Mouse (Mus musculus) right cerebral cortex, postnatal 36 days (tissue): ENCODE results near the gene Mthfd1l.
"Not testable (repeated sequence)": the region's sequence is repeated elsewhere in the genome, so short reads cannot be mapped to it uniquely, and the experiment has no call there.

Source experiments
- DNase-seq, 2 experiments: peaks; one replicate each; pipeline ENCODE4 v3.0.0; 2022; ENCODE audit warnings: low spot score in 2 of 2, mixed read lengths in 1 of 2

Mthfd1l gene

DNA sequence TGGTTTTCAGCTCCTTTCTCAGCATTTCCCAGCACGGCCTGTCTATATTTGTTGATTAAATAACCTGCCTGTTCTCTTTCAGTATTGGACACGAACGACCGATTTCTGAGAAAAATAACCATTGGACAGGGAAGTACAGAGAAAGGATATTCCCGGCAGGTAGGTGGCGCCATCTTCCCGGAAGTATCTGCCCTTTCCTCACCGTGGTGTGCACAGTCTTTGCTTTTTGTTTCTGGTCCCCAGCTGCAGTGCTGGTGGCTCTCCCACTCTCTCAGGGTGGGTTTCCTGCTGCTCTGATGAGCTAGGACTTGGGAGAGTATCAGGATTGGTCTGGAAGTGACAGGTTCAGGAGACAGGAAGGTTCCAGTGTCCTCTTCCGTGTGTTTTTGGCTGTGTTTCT is 68.8 kb downstream of the Mthfd1l start:
- DNase-seq: no peak

DNA sequence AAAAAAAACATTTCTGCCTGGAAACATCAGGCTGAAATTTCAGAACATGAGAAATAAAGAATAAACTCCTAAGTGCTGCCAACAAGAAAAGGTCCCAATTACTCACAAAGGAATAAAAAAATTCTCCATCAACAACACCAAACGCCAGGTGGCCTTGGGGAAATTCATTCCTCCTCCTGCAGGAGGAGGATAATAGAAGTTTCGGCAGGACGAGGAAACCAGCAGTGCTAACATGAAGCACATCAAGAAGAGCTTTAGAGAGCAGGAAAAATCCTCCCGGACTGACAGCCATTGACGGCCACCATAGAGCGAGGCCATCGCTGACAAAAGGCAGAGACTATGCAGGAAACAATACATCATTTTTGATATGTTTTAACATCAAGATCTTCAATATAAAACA is 71.5 kb downstream of the Mthfd1l start:
- no peak for DNase-seq

DNA sequence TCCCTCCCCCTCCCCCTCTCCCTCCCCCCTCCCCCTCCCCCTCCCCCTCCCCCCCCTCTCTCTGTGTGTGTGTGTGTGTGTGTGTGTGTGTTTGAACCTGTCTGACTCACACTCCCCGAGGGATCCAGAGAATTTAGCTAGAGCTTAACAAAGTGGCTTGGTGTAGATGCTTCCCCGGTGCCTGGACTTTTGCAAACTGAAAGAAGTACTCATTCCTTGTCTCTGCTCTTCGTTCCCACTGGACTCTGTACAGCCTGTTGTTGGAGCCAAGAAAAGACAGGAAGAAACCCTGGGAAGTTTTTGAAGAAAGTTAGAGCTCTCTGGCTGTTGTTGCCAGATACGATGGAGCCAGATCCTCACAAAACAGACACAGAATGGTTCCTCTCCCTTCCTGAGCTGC is 73.6 kb downstream of the Mthfd1l start:
- DNase-seq: no peak

DNA sequence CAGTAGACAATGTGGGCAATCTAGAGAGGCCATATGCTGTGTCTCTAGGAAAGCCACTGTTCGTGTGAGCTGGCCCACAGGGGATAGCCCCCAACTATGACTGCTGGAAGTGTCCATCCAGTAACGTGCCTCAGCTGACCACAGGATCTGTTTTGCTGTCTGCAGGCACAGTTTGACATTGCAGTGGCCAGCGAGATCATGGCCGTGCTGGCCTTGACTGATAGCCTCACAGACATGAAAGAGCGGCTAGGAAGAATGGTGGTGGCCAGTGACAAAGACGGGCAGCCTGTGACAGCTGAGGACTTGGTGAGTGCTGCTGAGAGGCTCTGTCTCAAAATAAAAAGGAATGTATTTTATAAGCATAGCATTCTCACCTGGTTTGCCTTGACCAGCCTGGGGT is 74.7 kb downstream of the Mthfd1l start:
- no peak for DNase-seq

DNA sequence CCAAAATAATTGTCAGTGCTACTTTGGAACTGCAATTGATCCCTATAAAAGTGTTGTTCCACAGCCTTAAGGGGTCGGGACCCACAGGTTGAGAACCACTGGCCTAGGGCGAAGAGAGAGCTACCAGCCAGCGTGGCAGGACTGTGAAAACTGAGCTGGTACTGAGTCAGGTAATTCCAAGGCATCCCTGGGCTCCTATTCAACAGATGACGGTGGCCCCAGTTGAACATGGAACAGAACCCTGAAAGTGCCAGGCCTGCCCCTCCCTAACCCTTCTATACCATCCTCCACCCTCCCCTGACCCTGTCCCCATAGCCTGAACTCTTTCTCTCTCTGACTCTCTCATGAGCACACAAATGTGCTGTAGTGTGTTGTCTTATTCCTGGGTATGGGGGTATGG is 77.3 kb downstream of the Mthfd1l start:
- no peak for DNase-seq

DNA sequence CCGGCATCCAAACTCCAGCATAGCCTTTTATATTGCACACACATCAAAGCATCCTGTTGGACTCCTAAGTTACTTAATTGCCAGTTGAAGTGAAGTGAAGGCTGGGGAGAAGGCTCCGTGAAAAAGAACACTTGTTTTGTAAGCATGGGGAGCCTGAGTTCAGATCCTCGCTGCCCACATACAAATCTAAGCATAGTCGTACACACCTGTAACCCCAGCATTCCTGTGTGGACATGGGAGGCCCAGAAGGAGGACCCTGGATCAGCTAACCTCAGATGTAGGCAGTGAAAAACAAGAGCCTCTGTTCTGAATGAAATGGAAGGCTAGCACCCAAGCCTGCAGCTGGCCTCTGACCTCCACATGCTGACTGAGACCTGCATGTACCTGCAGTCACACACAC is 79.8 kb downstream of the Mthfd1l start:
- no peak for DNase-seq

DNA sequence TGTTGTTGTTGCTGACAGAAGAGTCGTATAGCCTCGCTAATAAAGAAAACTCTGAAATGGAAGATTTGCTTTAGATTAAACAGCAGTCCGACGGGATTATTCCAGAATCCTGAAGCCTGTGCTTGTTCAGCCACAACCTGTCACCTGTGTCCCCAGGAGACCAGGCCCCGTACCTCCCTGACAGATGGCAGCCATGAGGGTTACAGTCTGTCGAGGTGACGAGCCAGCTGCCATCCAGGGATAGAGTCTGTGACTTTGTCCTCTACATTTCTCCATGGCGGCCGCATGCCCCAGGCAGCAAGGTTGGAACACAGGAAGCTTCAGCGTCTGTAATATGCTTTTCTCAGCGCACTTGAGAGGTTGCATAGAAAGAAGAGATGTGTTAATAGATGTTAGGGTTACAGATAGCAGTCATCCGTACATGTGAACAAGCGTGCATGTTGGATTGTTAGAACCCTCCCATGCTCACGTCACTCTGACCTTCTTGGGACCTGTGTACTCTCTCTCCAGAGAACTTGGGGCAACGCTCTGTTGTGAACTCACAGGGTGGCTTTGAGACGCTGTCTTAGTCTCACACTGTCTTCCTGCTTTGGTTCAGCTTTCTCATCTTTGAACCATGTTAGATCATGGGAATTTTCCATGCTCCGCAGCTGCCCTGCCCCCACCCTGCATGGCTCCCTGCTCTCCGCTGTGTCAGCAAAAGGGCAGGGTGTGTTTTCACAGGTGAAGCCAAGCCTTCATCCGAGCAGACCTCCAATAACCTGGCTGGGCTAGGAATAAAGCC is 80.6 kb downstream of the Mthfd1l start:
- no peak for DNase-seq

DNA sequence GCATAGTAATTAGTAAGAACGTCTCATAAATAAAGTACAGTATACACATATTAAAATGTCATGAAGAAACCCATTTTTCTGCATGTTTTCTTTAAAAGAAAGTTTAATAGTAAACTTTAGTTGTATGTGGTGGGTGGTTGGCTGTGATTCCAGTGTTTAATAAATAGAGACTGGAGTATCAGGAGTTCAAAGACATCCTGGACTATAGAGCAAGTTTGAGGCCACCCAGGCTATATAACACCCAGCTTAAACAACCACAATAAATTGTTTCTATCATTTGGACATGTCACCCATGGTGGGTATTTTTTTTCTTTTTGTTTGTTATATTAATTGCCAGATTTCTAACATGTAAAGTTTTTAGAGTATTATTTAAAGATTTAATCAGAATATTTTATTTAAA is 81.7 kb downstream of the Mthfd1l start:
- DNase-seq: no peak

DNA sequence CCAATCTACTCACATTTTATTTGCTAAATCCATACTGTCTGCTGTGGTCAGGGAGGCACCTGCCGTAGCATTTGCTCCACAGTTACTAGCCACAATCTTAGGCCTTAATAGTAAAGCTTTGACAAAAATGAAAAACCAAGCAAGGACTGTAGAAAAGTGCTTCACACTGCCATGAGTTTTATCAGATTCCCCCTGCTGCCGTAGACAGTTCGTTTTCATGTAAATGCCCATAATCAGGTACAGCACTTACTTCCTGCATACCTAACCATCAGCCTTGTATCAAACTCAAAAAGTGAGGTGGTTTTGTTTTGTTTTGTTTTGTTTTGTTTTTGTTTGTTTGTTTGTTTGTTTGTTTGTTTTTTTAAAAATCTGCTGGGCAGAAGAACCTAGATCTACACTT is 84.5 kb downstream of the Mthfd1l start:
- DNase-seq: no peak

DNA sequence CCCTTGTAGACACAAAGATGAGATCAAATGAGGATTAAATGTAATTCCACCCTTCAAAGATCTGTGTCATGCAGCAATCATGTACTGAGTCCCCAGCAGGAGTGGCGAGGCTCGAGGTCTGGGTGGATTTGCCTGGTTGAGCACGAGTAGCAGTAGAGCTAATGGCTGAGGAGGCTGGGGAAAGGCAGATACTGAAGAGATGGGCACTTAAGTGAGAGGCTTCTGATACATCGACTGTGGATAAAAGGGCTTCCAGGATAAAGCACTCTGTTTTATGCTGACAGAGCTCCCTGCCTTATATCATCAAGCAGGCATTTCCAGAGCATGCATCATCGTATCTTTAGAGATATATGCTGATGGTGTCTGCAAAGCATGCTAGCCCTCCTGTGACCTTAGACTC is 84.9 kb downstream of the Mthfd1l start:
- DNase-seq: no peak

DNA sequence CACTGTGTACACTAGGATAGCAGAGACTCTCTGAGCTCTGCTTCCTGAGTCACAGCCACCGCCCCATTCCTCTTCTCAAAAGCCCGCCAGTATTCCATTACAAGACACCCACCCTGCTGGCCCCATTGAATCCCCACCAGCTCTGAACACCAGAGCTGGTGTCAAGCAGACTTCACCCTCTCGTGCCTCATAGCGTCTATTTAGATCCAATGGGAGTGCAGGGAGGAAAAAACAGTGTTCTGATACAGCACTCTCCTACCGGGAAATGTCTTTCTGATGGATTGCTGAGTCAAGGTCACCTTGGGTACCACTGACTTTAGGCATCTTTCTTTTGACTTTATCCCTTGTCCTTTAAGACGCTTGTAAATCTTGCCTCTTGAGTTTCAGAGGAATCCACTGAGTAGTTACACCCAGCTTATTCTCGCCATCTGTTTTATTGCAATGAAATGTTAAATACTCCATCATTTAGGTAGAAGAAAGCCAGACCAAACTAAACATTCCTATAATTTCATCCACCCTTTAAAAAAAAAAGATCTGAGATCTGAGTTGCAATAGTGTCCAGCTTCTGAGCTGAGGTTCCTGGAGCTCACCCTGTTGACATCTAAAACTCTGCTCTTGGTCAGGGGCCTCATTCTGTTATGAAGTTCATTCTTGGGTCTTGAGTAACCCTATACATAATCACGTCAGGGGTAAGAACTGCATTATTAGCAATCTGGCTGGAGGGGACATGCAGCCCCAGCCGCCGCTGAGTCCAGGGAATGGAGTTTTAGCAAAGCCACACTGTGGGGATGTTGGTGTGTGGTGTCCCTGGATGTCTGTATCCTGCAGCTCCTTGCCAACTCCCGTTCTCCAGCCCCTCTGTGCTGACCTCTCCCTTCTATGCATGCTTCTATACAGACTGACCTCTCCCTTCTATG is 88.4 kb downstream of the Mthfd1l start:
- DNase-seq: no peak

DNA sequence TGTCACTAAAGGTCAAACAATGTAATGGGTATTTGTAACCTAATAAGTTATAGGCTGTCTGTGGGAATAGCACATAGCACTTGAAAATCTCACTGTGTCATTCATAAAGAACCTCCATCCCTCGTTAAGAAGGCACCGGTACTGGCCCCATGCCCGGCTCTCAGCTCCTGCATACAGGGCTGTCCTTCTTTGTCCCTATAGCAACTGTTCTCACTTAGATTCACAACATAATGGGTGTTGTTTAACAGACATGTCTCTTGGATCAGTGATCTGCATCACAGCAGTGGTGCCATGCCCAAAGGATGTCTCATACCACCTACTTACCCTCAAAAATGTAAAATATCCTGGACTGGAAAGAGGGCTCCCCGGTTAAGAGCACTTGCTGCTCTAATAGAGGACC is 90.6 kb downstream of the Mthfd1l start:
- DNase-seq: no peak

DNA sequence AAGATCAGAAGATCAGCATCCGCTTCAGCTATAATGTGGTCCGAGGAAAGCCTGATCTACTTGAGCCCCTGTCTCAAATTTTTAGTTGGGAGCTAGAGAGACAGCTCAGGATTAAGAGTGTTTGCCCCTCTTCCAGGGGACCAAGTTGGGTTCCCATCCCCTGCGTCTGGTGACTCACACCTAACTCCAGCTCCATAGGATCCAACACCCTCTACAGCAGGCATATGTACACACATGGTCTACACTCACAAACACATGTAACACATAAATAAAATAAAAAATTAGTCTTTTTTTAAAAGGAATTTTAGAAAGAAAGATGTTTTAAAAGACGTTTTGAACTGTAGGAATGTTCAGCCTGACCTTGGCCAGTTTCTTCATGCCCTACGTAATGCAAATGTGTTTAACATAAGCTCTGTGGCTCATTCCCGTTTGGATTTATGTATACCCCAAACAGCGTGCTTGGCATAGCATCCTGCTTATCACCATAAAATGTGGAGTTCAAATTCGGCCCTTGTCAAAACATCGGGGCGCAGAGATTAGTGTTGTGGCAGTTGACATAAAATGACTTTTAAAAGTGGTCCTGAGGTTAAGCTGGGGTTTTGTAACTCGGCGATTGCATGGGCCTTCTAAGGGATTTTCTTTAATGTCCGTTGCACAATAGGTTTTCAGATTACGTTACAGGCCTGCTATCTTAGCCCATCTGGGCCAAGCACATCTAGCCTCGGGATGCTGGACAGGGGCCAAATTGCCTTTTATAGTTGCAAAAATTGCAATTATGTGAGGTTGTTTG is 92.6 kb downstream of the Mthfd1l start:
- no peak for DNase-seq

DNA sequence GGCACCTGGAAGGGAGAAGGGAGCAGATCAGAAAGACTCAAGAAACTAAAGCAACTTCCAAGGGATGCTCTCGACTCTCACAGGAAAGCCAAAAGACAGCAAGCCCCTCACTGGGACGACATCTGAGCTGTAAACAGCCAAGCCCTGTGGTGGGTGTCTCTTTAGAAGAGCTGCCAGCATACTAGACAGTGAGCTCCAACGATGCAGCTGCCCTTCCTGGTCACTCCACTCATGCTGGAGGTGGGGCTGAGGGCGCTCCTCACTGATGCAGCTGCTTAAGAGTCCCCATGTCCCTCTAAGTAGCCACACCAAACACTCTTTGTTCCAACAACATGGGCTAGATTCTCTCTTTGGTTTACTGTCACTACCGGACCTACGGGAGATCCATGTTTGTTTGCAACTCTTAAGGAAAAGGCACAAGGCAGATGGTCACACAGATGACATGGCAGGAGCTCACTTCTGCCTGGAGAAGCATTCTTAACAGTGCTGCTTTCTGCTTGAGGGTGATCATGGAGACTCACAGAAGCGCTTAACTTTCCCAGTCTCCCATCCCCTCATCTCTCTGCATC is 96.4 kb downstream of the Mthfd1l start:
- no peak for DNase-seq

DNA sequence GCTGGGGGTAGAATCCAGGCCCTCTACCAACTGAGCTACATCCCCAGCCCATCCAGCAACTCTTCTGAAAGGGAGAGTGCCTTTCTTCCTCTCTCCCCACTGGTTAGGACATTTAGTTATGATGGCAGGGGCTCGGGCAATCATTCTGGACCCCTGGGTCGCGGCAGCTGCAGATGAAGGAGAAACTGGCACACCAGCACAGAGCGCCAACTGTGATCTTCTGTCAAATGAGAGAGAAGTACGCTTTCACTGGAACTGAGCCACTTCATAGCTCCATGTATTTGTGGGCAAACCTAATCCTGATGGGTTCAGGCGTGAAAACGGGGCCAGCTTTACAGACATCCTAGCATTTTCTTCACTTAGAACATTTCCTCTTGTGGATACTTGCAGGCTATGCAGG is 97.1 kb downstream of the Mthfd1l start:
- no peak for DNase-seq

DNA sequence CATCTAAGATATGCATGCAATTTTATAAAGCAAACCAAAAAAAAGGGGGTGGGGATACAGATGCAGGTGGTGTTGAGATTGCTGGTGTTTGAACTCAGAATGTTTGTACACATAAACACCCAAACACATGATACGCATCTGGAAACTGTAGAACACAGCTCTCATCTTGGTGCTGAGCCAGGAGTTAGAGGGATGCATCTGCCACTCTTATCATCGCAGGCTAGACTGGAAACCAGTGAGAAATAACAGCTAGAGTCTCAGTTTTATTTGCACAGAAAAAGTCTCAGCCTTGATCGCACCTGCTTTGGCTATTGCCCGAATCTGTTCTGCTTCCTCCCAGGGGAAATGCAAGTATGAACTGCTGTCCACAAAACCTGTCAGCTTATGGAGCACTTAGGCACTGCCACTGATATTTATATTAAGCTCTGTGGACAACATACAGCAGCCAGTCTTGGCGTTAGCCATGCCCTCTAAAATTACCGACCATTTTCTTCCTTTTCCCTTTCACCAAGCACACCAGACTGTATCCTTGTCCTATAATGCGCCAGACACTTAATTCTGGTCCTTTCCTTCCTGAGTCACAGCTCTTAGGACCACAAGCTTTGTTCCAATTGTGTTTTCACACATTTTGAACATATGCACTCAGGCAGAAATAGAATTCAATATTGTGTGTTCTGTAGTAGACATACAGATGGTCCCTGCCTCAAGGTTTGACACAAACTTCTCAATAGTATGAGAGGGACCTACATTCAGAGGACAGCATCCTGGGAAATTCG is 98.3 kb downstream of the Mthfd1l start:
- no peak for DNase-seq

DNA sequence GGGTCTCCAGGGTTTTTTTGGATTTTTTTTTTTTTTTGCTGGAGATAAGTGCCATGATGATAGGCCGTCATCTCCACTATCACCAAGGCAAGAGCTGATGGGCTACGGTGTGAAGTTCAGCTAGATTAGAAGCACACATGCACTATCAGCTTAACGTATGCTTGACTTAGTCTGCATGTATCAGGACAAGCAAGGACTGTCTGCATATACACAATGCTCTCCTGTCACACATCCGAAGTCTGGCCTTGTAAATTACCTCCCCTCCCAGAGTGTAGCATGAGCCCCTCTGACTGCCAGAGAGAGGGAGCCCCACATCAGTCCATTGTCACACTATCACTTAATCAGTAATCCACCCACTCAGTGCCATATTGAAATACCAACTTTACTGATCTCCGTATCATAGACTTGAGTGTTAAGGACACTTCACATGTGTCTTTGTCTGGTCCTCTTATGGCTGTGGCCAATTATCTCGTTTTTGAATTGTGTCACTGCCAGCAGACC is 99.0 kb downstream of the Mthfd1l start:
- DNase-seq: no peak

DNA sequence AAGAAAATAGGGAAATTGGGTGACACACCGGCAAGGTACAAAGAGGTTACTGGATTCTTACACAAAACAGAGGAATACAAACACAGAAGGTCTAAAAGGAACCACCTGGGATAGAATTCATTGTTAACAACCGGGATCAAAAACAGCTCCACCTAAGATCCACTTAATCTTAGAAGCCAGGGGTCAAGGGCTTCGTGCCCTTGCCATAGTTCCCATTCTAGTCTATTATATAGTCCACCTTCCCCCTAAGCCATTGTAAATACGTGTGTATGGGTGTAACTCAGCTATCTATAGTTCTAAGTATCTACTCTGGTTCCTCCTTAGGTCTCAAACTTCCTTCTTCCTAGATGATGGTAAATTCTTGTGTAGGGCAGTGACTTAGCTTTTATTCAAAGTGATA is 99.6 kb downstream of the Mthfd1l start:
- DNase-seq: not testable (repeated sequence)

DNA sequence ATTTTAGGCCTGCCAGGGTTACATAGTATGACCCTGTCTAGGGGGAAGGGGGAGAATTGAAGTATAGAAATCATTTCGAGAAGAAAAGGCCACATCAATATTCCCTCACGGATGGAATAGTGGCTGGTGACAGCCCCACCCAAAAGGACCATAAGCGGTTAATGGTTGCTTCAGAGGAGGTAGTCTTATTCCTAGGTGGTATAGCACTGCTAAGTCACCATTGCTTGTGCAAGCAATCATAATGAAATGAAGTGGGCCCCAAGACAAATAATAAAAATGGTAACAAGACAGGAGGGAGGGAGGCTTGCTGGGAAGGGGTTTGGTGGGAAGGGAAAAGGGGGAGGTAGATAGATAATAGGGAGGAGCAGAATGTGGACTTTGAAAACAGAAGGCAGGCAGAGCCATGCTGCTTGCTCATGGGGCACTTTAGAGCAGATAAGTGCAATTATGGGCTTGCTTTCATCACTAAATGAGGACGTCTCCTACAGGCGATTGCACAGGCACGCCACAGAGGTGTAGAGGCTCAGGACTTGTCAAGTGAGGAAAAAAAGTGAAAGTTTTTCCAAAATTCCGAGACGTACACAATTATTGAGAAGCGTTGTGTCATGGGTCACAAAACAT is 105.4 kb downstream of the Mthfd1l start:
- no peak for DNase-seq

DNA sequence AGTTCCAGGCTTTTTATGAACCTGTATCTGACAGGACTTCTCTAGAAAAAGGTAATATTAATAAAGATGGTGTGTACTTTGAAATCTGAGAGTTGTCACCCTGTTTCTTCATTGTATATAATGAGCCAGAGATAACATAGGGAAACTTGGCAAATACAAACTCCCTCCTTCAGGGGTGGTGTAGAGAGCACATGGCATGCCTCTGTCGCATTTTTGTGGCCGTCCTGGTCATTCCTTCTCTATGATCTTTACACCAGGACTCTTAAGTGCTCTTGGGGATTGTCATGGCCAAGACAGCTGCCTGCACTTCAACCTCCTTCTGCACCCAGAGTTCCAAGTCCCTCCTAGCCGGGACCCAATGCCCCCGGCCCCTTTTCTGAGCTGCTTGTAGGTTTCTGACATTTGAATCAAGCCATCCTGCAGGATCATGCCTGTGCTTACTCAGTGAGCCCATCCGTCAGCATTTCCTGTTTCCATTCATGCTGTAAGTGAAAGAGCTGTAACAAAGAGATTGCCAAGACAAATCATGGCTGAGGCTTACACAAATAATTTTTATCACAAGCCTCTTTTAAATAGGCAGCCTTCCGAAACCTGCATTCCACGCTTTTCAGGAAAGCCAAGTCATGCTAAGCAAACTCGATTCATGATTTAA is 106.2 kb downstream of the Mthfd1l start:
- no peak for DNase-seq
